Mouse (Mus musculus): ENCODE data around the gene Amigo1. TPM values are rescaled to one million over a fixed set of nuclear protein-coding genes. Genes with fewer than 3 reads are reported as not detected.

Gene Amigo1
- polyA plus RNA-seq, 1 experiment from 2014 or later: 2.0 TPM

- no peak overlapping the region for H3K27ac ChIP-seq
- no peaks in the 10 kb centered on the region for H3K9me3 ChIP-seq
- peaks cover 19% of the 10 kb centered on the region for H3K4me1 ChIP-seq
- peak; percentile 52; the same call in 1 of the 2 replicates for ATAC-seq (ENCODE audit: borderline replicate concordance, extremely low read depth, low FRiP score, low TSS enrichment)
- H3K27me3 ChIP-seq: no peaks in the 10 kb centered on the region; the same call in 1 of the 2 replicates
- 18% methylated on average over 9 of the region's 9 CpGs for WGBS
- no peak overlapping the region for H3K9ac ChIP-seq
- H3K4me2 ChIP-seq: peak overlapping the region; percentile 48
- no peaks in the 10 kb centered on the region for H3K36me3 ChIP-seq
- H3K4me3 ChIP-seq: 0 out of 2 replicates have a peak overlapping the region, but pooled peaks have one; percentile 15
Observed at GRCm38 (mm10) chr3:108164807-108165206, 21.3 kb upstream of the Amigo1 start.

GRCm38 (mm10) chr3:108165532-108166315 lies 20.4 kb upstream of the Amigo1 start:
- Histone ChIP-seq H3K27me3 (no peaks in the 10 kb centered on the region; the same call in 1 of the 2 replicates), H3K4me1 (peaks cover 19% of the 10 kb centered on the region), H3K27ac (no peak overlapping the region), H3K9me3 (no peaks in the 10 kb centered on the region), H3K36me3 (no peaks in the 10 kb centered on the region), H3K4me2 (no peak overlapping the region), H3K4me3 (no peak overlapping the region), H3K9ac (no peak overlapping the region)
- peak; percentile 32; the same call in 1 of the 2 replicates for ATAC-seq (ENCODE audit: borderline replicate concordance, extremely low read depth, low FRiP score, low TSS enrichment)
- WGBS: 52% methylated on average over 10 of the region's 10 CpGs

- Histone ChIP-seq H3K4me1 (peaks cover 19% of the 10 kb centered on the region), H3K9me3 (no peaks in the 10 kb centered on the region), H3K9ac (no peak overlapping the region), H3K4me3 (no peak overlapping the region), H3K27ac (no peak overlapping the region), H3K36me3 (no peaks in the 10 kb centered on the region), H3K4me2 (no peak overlapping the region), H3K27me3 (no peaks in the 10 kb centered on the region; the same call in 1 of the 2 replicates)
- peak; percentile 66; the same call in 1 of the 2 replicates for ATAC-seq (ENCODE audit: borderline replicate concordance, extremely low read depth, low FRiP score, low TSS enrichment)
- WGBS: 25% methylated on average over 10 of the region's 11 CpGs
Observed at GRCm38 (mm10) chr3:108166486-108167211, 19.5 kb upstream of the Amigo1 start.

- Histone ChIP-seq H3K4me1 (peaks cover 19% of the 10 kb centered on the region), H3K4me2 (no peak overlapping the region), H3K27me3 (no peaks in the 10 kb centered on the region; the same call in 1 of the 2 replicates), H3K27ac (no peak overlapping the region), H3K36me3 (no peaks in the 10 kb centered on the region), H3K9me3 (no peaks in the 10 kb centered on the region), H3K9ac (no peak overlapping the region), H3K4me3 (no peak overlapping the region)
- 47% methylated on average over 14 of the region's 14 CpGs for WGBS
- no peak for ATAC-seq (ENCODE audit: borderline replicate concordance, extremely low read depth, low FRiP score, low TSS enrichment)
Observed at GRCm38 (mm10) chr3:108167499-108167898, 18.6 kb upstream of the Amigo1 start.

- 42% methylated on average over 3 of the region's 3 CpGs for whole genome bisulfite sequencing
Observed at GRCm38 (mm10) chr3:108169199-108169598, 16.9 kb upstream of the Amigo1 start.

GRCm38 (mm10) chr3:108174672-108175531 lies 11.2 kb upstream of the Amigo1 start:
- Histone ChIP-seq H3K27ac (no peak overlapping the region), H3K4me2 (no peak overlapping the region), H3K27me3 (0 out of 2 replicates have a peak, but pooled peaks cover 7% of the 10 kb centered on the region), H3K4me1 (peaks cover 10% of the 10 kb centered on the region; the same call in 1 of the 2 replicates), H3K4me3 (no peak overlapping the region), H3K9me3 (no peaks in the 10 kb centered on the region), H3K36me3 (no peaks in the 10 kb centered on the region), H3K9ac (no peak overlapping the region)
- 41% methylated on average over 13 of the region's 14 CpGs for WGBS
- no peak; the same call in 1 of the 2 replicates for ATAC-seq (ENCODE audit: borderline replicate concordance, extremely low read depth, low FRiP score, low TSS enrichment)

More at GRCm38 (mm10) chr3:108169199-108169598, 16.9 kb upstream of the Amigo1 start:
- Histone ChIP-seq H3K27me3 (no peaks in the 10 kb centered on the region), H3K4me2 (no peak overlapping the region), H3K9me3 (no peaks in the 10 kb centered on the region), H3K4me1 (peaks cover 19% of the 10 kb centered on the region), H3K4me3 (no peak overlapping the region), H3K36me3 (no peaks in the 10 kb centered on the region), H3K27ac (no peak overlapping the region), H3K9ac (no peak overlapping the region)
- no peak for ATAC-seq (ENCODE audit: borderline replicate concordance, extremely low read depth, low FRiP score, low TSS enrichment)

GRCm38 (mm10) chr3:108178756-108179715 lies 7.1 kb upstream of the Amigo1 start:
- Histone ChIP-seq H3K9ac (no peak overlapping the region), H3K9me3 (no peaks in the 10 kb centered on the region), H3K36me3 (no peaks in the 10 kb centered on the region), H3K27me3 (peaks cover 7% of the 10 kb centered on the region; the same call in 1 of the 2 replicates), H3K4me1 (peaks cover 11% of the 10 kb centered on the region; the same call in 1 of the 2 replicates), H3K27ac (peak overlapping the region; percentile 3; the same call in 1 of the 2 replicates), H3K4me2 (no peak overlapping the region), H3K4me3 (no peak overlapping the region)
- WGBS: 35% methylated on average over 7 of the region's 7 CpGs
- ATAC-seq (ENCODE audit: borderline replicate concordance, extremely low read depth, low FRiP score, low TSS enrichment): peak; percentile 88

- Histone ChIP-seq H3K4me2 (no peak overlapping the region), H3K27me3 (peaks cover 15% of the 10 kb centered on the region), H3K36me3 (no peaks in the 10 kb centered on the region), H3K9me3 (no peaks in the 10 kb centered on the region), H3K4me3 (no peak overlapping the region), H3K4me1 (peaks cover 13% of the 10 kb centered on the region), H3K27ac (no peak overlapping the region), H3K9ac (no peak overlapping the region)
- ATAC-seq (ENCODE audit: borderline replicate concordance, extremely low read depth, low FRiP score, low TSS enrichment): no peak
- 50% methylated on average over 2 of the region's 2 CpGs for WGBS
Observed at GRCm38 (mm10) chr3:108180514-108180913, 5.6 kb upstream of the Amigo1 start.

GRCm38 (mm10) chr3:108184742-108185141 lies 1.4 kb upstream of the Amigo1 start:
- Histone ChIP-seq H3K9me3 (no peaks in the 10 kb centered on the region), H3K4me3 (no peak overlapping the region), H3K36me3 (no peaks in the 10 kb centered on the region), H3K9ac (no peak overlapping the region), H3K4me2 (no peak overlapping the region), H3K4me1 (peaks cover 23% of the 10 kb centered on the region), H3K27me3 (peaks cover 14% of the 10 kb centered on the region), H3K27ac (no peak overlapping the region)
- WGBS: 44% methylated on average over 3 of the region's 3 CpGs
- ATAC-seq (ENCODE audit: borderline replicate concordance, extremely low read depth, low FRiP score, low TSS enrichment): no peak

- WGBS: 5% methylated on average over 16 of the region's 16 CpGs
- Histone ChIP-seq H3K36me3 (no peaks in the 10 kb centered on the region), H3K4me3 (peak overlapping the region; percentile 66), H3K9me3 (no peaks in the 10 kb centered on the region), H3K27ac (no peak overlapping the region), H3K4me1 (peaks cover 26% of the 10 kb centered on the region), H3K9ac (peak overlapping the region; percentile 32), H3K4me2 (peak overlapping the region; percentile 97), H3K27me3 (peaks cover 14% of the 10 kb centered on the region)
- no peak for ATAC-seq (ENCODE audit: borderline replicate concordance, extremely low read depth, low FRiP score, low TSS enrichment)
Observed at GRCm38 (mm10) chr3:108185460-108186097, 556 bp upstream of the Amigo1 start.
